Mouse (Mus musculus): ENCODE data around the gene Gm28305.

Gm28305 gene

DNA sequence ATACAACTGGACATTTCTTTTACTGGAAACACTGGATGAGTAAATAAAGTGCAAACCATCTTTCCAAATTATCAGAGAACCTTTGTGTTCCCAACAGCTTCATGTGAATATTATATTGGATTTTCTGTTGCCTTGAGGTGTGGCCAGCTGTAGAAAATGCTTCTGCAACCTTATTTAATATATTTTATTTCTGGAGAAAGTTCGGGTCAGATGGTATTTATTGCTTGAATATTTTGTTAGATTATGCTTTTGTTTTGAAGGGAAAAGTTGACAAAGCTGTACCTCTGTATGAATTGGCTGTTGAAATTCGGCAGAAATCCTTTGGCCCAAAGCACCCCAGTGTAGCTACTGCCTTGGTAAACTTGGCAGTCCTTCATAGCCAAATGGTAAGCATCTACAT lies at the start of gene Gm28305:
TSS of gene Gm28305 (plus strand) at position 301 of the 400 bp plus-strand sequence.
- no peak for DNase-seq

DNA sequence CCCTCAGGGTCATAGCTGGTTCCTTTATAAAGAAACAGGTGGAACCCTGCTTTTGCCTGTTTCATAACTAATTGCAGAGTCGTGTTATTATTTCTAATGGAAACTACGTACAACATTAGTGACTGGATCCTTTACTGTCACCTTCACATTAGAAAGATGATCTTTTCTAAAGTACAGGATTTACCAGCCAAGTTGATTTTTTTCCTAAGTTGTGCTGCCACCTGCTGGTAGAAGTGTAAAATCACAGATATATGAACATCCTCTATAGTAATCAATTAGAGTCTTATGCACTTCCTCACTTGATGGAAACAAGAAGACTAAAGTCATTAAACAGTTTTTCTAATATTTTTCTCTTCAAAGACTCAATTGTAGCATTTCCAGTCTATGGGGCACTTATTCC lies 44.0 kb upstream of the Gm28305 start:
- DNase-seq, result no peak

GRCm38 (mm10) chr9:104000601-104001000 lies 39.9 kb upstream of the Gm28305 start:
- no peak for DNase-seq

DNA sequence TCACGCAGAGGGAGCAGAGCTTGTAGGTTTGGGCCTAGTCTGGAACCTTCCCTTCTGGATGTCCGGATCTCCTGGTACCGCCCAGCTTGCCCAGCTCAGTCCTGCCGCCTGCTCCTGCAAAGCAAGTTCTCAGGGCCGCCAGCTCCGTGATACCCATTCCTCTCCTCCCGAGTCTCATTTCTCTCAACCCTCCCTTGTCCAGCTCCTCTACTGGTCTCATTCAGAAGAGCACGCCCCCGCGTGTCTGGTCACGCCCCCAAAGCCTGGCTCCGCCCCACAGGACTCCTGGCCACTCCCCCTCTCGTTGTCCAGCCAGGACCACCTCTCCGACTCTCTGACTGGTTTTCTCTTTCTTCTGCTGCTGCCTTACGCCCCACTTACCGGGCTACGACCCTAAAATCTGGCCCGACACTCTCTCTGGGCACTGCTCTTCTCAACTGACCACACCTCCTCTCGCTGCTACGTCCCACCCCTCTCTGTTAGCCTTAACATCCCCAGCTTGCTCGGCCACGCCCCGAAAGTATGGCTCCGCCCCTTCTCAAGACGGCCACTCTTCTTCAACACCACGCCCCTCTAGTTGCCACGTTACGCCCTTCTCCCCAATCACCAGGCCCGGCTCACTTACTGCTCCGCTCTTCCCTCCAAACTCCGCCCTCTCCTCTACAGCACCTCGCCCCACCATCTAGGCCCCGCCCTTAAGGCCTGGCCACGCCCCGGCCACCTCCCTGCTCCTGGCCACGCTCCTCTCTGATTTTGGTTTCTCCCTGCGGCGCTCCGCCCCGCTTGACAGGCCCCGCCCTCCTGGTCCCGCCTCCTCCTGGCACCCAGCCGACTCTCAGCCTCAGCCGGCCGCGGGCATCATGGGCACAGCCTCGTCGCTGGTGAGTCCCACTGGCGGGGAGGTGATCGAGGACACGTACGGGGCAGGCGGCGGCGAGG lies 38.3 kb upstream of the Gm28305 start, which contains the start of gene Nphp3:
TSS of gene Nphp3 (plus strand) at position 624 of the 939 bp plus-strand sequence.
- peak; percentile 100 for DNase-seq

DNA sequence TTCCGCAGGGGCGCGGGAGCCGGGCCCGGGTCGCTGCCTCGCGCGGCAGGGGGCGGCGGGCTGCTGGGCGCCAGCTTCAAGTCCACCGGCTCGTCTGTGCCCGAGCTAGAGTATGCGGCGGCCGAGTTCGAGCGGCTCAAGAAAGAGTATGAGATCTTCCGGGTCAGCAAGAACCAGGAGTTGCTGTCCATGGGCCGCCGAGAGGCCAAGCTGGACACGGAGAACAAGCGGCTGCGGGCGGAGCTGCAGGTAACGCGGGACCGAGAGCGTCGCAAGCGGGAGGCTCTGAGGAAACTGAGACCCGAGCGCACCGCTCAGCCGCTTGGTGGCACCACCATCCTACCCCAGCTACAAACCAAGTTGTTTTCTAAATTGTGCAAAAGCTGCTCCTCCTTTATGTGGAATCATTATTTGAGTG lies 37.5 kb upstream of the Gm28305 start:
- DNase-seq, result peak; percentile 73

DNA sequence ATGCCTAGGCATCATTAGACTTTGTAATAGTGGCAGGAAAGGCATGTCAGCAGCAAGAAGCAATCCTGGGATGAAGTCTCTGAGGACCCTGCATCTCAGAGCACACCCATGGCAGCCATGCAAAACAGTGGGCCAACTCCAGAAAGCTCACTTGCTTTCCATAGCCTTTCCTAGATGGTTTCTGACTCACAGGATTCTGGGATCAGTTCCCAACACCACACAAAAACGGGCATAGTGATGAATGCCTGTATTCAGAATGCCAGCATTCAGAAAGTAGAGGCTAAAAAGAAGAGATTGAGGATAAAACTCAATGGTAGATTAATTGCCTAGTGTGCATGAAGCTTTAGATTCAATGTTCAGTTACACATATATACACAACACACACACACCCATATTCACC lies 25.9 kb upstream of the Gm28305 start:
- no peak for DNase-seq

GRCm38 (mm10) chr9:104021026-104021425 lies 19.4 kb upstream of the Gm28305 start:
- DNase-seq, result no peak

- no peak for DNase-seq
Observed at GRCm38 (mm10) chr9:104027186-104027585, 13.3 kb upstream of the Gm28305 start.

DNA sequence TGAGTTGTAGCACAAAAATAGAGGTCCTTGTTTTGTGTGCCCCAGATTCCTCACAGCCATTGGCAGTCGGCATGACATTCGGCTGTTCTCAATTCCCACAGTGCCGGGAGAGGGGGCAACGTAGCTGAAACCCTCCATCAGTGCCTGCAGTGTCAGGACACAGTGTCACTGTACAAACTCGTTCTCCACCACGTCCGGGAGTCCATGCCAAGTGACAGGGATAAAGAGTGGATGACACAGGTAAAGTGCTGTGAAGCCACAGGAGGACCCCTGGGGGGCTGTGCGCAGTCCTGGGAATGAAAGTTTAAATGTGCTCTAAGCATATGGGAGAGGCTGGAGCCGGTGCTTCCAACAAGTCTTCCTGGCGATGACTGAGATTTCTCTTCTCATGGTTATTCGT lies 10.6 kb upstream of the Gm28305 start:
- no peak for DNase-seq

DNA sequence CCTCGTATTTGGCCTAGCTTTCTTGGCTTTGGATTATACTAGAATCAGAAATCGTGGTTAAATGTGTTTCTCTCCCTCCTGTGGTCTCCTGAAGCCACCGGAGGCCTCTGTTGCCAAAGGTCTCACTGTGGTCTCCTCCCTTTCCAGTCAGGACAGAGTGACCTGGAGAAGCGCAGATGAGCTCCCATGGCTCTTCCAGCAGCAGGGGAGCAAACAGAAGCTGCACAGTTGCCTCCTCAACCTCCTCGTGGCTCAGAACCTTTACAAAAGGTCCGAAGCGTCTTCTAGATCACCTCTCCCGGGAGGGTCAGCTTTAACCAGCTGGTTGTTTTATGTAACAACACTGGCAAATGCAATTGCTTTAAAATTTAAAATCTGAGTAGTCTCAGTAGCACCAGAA lies 6.2 kb upstream of the Gm28305 start:
- no peak for DNase-seq

DNA sequence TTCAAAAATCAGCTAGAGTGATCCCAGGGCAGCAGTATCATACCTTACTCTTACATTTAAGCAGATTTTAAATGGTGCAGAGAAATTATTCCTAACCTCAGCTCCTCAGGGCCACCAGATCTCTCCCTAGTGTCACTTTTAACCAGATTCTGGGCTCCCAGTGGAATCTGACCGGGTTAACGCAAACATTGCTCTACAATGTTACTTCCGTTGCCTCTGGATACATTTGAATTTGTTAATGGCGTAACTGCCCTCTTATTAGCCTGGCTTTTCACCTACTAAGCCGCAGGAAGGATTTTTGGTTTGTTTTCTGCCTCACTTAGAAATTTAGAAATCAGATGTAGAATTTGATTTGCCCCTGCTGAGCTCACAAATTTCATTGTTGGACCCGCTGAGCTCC lies 5.7 kb upstream of the Gm28305 start:
- DNase-seq, result no peak

DNA sequence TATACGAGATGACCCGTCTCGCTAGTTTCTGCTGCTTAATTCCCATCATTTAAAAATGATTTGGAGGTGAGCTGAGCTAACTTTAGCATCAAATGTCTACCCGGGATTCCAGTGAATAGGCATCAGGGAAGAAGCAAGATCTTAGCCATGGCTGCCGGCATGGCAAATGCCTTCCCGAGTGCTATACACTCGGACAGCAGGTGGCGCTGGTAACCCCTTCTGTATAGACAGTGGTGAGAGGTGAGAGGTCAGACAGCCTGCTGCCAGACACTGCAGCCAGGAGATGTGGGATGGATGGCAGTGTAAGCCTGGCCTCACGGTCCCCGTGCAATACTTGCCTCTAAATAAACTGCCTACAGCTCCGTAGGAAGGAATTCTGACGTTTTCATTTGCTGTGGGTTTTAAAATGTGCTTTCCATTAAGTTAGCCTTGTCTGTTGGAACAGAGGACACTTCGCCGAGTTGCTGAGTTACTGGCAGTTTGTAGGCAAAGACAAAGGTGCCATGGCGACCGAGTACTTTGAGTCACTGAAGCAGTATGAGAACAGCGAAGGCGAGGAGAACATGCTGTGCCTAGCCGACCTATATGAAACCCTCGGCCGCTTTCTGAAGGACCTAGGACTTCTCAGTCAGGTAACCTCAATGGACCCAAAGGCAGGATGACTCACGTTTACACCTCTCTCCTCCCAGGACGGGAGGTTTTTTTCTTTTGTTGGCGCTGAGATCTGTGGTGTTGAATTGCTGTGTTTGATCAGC lies 5.0 kb upstream of the Gm28305 start:
- peak; percentile 87 for DNase-seq

DNA sequence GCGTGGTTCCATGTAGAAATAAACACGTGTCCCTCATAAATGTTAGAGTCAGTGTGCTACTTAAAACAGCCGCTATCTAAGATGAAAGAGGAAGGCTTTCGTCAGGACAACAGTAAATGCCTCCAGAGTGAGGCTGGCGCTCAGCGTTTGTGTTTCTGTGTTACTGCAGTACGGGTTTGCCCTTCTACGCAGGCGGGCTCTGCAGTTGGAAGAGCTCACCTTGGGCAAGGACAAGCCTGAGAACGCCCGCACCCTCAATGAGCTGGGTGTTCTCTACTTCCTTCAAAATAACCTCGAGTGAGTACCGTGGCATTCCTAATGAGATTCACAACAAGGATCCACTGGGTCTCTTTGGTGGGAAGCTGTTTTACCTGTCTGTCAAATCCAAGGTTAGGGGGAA lies 2.2 kb upstream of the Gm28305 start:
- no peak for DNase-seq

DNA sequence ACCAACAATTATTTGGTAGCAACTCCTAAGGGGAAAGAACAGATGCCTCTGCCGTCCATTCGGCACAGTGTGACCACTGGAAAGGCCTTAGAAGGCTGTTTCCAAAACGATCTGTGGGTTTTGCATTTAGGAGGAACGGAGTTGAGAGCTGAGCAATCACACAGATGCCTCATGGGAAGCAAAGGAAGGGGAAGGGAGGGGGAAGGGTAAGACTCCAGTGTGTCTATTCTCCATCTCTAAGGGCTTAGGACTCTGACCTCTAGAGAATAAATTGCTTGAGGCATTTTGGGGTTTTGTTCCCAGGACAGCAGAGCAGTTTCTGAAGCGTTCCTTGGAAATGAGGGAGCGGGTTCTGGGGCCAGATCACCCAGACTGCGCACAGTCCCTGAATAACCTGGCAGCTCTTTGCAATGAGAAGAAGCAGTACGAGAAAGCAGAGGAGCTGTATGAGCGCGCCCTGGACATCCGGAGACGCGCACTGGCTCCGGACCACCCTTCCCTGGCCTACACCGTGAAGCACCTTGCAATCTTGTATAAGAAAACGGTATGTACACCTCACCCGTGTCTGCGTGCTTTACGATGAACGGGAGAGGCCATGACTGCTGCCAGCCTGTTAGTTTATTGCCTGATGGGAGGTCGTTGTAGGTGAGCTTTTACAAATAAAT lies 1.3 kb upstream of the Gm28305 start:
- no peak for DNase-seq

- DNase-seq, result no peak
Observed at GRCm38 (mm10) chr9:104039742-104040141, 720 bp upstream of the Gm28305 start.

GRCm38 (mm10) chr9:104043676-104044075 lies 3.2 kb downstream of the Gm28305 start:
- no peak for DNase-seq

DNA sequence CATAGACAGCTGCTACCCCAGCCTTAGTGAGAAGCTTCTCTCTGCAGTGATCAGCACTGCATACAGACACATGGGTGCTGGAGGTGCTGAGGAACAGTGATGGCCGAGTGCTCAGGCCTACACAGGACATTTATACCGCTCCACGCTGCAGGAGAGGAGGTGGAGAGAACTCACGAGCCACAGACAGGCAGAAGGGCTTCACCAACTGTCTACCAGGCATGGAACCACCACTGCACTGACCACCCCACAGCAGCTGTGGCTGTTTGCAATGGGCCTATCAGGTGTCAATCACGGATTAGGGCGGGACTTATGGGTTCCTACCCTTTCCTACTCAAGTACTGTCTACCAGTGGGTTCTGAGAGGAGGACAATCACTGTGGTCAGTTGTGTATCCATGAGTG lies 10.6 kb downstream of the Gm28305 start:
- no peak for DNase-seq

DNA sequence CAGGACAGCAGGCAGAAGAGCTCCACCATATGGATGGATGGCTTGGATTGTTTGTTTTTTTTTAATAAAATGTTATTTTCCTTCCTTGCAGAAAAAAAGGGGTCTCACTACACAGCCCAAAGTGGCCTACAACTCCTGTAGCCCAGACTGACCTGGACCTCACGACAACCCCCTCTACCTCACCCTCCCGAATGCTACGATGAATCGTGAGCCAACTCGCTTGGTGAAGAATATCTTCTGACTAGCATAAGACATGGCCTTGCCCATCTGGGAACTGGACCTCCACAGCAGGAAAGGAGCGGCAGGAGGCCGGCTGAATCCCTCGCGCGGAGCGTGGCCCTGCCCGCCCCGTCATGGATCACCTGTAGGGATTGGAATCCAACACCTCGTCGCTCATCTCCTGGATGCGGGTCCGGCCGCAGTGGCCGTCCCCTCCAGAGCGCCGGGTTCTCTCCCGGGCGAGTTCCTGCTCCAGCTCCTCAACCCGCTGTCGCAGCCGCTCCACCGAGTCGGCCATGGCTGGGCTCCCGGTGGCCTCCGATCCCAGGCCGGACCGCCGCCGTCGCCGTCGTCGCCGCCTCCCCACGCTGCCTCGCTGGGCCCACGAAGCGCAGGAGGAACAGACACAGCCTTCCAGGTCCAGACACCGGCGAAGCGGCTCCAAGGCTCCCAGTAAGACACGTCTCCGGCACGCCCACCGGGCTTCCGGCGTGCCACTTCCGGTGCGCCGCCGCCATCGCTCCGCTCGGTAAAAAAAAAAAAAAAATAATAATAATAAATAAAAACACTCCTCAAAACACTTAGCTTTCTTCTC lies 22.2 kb downstream of the Gm28305 start, which contains the start of gene Uba5:
TSS of gene Uba5 (minus strand) at position 705 of the 814 bp plus-strand sequence.
- DNase-seq, result no peak

DNA sequence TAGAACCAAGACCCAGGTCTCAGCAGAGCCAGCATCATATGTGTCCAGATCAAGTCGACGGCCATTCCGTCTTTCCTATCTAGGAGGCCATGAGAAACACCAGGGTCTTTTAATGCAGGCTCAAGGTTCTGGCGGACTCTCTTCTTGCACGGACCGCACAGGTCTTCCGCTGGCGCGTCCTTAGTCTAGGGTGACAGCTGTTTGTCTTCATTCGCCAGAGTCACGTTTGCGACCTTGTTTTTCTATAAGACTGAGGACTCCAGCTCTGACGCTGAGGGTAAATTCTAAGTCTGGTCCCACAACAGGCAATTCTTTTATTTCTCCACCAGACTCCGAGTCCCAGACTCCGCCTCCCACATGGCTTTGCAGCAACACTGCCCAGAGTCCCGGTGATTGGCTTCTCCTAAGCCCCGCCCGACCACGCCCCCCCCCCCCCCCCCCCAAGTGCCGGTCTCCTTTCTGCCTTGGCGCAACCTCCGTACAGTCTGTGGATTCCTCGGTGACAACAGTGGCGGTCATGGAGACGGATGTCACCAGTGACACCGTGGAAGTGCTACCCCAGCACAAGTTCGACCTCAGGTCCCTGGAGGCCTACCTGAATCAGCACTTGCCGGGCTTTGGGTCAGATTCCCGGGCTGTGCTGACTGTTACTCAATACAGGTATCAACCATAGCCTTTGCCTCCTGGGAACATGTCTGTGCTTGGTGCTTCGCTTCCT lies 22.9 kb downstream of the Gm28305 start, which contains the start of gene Acad11:
TSS of gene Acad11 (plus strand) at position 134 of the 718 bp plus-strand sequence.
- peak; percentile 93 for DNase-seq

DNA sequence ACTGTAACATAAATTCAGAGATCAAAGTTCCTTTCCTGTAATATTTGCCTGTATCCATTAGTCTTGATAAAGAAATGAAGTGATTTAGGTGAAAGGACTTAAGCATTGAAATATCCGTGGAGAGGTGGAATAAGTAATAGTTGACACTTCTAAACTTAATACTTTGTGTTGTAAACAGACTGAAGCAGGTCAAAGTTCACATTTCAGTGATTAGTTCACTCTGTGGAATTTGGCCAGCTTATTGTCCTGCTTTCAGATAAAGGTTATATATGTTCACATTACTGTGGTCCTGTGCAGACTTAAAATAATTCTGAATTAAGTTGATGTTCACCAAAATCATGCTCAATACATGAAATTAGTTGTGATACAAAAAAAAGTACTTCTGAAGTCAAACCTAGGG lies 24.1 kb downstream of the Gm28305 start:
- DNase-seq, result no peak

DNA sequence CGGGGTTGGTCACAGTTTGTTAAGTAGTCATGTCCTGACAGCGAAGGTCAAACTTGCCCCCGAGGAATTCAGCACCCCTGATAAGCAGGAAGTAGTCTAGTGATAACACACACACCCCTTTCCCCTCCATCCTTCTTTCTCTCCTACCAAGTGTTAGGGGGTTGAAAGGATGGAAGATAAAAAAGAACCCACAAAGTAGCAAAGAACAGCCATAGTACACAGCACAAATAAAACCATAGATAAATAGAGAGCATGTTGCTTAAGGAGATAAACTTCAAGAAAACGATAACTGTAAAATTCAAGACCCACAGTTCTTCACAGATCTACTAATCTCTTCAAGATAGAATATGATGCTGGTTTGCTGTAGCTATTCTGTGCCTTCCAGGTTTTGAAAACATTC lies 29.8 kb downstream of the Gm28305 start:
- no peak for DNase-seq

Data from lung, postnatal 36 days (tissue).